Mouse (Mus musculus): Measurements from ENCODE around the gene Ssbp3.

The Ssbp3 gene

GRCm38 (mm10) chr4:106983908-106984515 lies 73.5 kb downstream of the Ssbp3 start:
- in situ Hi-C loops (cut with MboI, MseI) = loop anchor here (25.0 kb wide), 1 partner anchor 147 kb away; no protein-coding TSS in a partner anchor

- in situ Hi-C loops (cut with MboI, MseI) = loop anchor here (5.0 to 25.0 kb wide), 2 partner anchors 78 to 148 kb away; no protein-coding TSS in a partner anchor
Observed at GRCm38 (mm10) chr4:106985289-106985688, 74.8 kb downstream of the Ssbp3 start.

GRCm38 (mm10) chr4:106985899-106986832 lies 75.7 kb downstream of the Ssbp3 start:
- in situ Hi-C loops (cut with MboI, MseI) = loop anchor here (5.0 to 25.0 kb wide), 2 partner anchors 79 to 149 kb away; no protein-coding TSS in a partner anchor

- in situ Hi-C loops (cut with MboI, MseI) = loop anchor here (5.0 to 25.0 kb wide), 2 partner anchors 81 to 151 kb away; no protein-coding TSS in a partner anchor
Observed at GRCm38 (mm10) chr4:106987725-106988364, 77.3 kb downstream of the Ssbp3 start.

- in situ Hi-C loops (cut with MboI, MseI) = loop anchor here (5.0 to 25.0 kb wide), 2 partner anchors 82 to 152 kb away; no protein-coding TSS in a partner anchor
Observed at GRCm38 (mm10) chr4:106988886-106989225, 78.4 kb downstream of the Ssbp3 start.

GRCm38 (mm10) chr4:106989226-106989983 lies 78.9 kb downstream of the Ssbp3 start:
- in situ Hi-C loops (cut with MboI, MseI) = loop anchor here (5.0 to 25.0 kb wide), 2 partner anchors 82 to 152 kb away; no protein-coding TSS in a partner anchor

GRCm38 (mm10) chr4:106993053-106993452 lies 82.6 kb downstream of the Ssbp3 start:
- in situ Hi-C loops (cut with MboI, MseI) = loop anchor here (25.0 kb wide), 1 partner anchor 156 kb away; no protein-coding TSS in a partner anchor

GRCm38 (mm10) chr4:106994252-106994651 lies 83.8 kb downstream of the Ssbp3 start:
- in situ Hi-C loops (cut with MboI, MseI) = loop anchor here (25.0 kb wide), 1 partner anchor 157 kb away; no protein-coding TSS in a partner anchor

GRCm38 (mm10) chr4:106995069-106995468 lies 84.6 kb downstream of the Ssbp3 start:
- in situ Hi-C loops (cut with MboI, MseI) = loop anchor here (25.0 kb wide), 1 partner anchor 158 kb away; no protein-coding TSS in a partner anchor

GRCm38 (mm10) chr4:106995513-106995912 lies 85.0 kb downstream of the Ssbp3 start:
- in situ Hi-C loops (cut with MboI, MseI) = loop anchor here (25.0 kb wide), 1 partner anchor 158 kb away; no protein-coding TSS in a partner anchor

GRCm38 (mm10) chr4:106996305-106997076 lies 86.0 kb downstream of the Ssbp3 start:
- in situ Hi-C loops (cut with MboI, MseI) = loop anchor here (25.0 kb wide), 1 partner anchor 159 kb away; no protein-coding TSS in a partner anchor

- in situ Hi-C loops (cut with MboI, MseI) = no loop called here
Observed at GRCm38 (mm10) chr4:107001259-107001810, 90.8 kb downstream of the Ssbp3 start.

GRCm38 (mm10) chr4:107001916-107002488 lies 91.5 kb downstream of the Ssbp3 start:
- in situ Hi-C loops (cut with MboI, MseI) = no loop called here

- in situ Hi-C loops (cut with MboI, MseI) = no loop called here
Observed at GRCm38 (mm10) chr4:107002517-107003165, 92.1 kb downstream of the Ssbp3 start.

GRCm38 (mm10) chr4:107003199-107003598 lies 92.7 kb downstream of the Ssbp3 start:
- in situ Hi-C loops (cut with MboI, MseI) = no loop called here

- in situ Hi-C loops (cut with MboI, MseI) = no loop called here
Observed at GRCm38 (mm10) chr4:107003786-107004185, 93.3 kb downstream of the Ssbp3 start.

- in situ Hi-C loops (cut with MboI, MseI) = no loop called here
Observed at GRCm38 (mm10) chr4:107004346-107004745, 93.8 kb downstream of the Ssbp3 start.

GRCm38 (mm10) chr4:107005166-107005565 lies 94.7 kb downstream of the Ssbp3 start:
- in situ Hi-C loops (cut with MboI, MseI) = no loop called here

- in situ Hi-C loops (cut with MboI, MseI) = no loop called here
Observed at GRCm38 (mm10) chr4:107006229-107006628, 95.7 kb downstream of the Ssbp3 start.

Data from T-helper 1 cell (primary cell).